Mouse (Mus musculus) small intestine, adult 2 months (tissue): ENCODE results near the gene Tubgcp2.

Experiments used
- CTCF ChIP-seq: fragments of 200-500 bp; IDR thresholded peaks from 2 replicates; pipeline ENCODE4 v1.5.1; 2012; ENCODE audit warnings: low read depth, mild to moderate bottlenecking, control low read depth, inconsistent platforms, low read length, moderate library complexity, mixed read lengths; ENCODE audit not compliant: insufficient replicate concordance, insufficient read length; ENCODE audit errors: extremely low read depth
- POLR2A ChIP-seq: fragments of 200-500 bp; IDR thresholded peaks from 2 replicates; pipeline ENCODE4 v1.6.1; 2012; ENCODE audit warnings: low read depth, mild to moderate bottlenecking, control low read depth, inconsistent platforms, low read length, moderate library complexity

- no peak for TF ChIP-seq CTCF
- no peak for TF ChIP-seq POLR2A
Observed at GRCm38 (mm10) chr7:140049115-140049689, 12.7 kb upstream of the Tubgcp2 start.
